Mouse (Mus musculus): ENCODE measurements around the gene Ssh3.

Gene Ssh3

DNA sequence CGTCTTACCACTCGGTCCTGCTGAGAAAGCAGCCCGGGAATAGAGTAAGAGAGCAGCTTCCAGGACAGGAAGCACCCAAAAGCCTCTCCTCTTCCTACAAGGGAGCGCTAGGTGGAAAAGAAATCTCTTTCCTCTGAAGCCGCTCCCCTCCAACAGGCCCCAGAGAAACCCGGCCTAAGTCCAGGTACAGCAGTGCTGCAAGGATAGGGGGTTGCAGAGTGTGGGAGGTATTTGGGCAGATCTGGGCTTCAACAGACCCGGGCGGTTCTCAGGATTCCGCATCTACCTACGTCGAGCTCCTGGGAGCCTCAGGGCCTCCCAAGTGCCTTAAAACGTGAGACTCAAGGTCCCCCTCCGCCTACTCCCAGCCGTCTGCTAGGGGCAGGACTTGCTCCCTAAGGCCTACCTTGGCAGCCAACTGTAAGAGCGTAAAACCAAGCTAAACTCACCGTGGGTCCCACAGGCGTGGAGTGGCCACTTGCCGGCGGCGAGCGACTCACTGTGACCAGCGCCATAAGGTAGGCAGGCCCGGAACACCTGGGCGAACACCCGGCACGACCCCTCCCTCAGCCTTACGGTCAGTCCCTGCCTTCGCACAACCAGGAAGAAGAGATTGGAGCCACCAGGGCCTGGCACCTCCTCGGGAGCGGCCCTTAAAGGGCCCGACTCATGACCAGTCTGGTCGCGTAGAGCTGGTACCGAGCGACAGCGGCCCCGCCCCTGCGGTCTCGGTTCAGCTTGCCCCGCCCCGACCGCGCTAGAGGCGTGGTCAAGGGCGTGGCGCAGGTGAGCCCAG is at the start of gene Ssh3:
Gene Ssh3 (minus strand): TSS at position 615 of the 796 bp plus-strand sequence.
- no peak for DNase-seq (ENCODE audit: extremely low spot score, low read depth, low spot score)

DNA sequence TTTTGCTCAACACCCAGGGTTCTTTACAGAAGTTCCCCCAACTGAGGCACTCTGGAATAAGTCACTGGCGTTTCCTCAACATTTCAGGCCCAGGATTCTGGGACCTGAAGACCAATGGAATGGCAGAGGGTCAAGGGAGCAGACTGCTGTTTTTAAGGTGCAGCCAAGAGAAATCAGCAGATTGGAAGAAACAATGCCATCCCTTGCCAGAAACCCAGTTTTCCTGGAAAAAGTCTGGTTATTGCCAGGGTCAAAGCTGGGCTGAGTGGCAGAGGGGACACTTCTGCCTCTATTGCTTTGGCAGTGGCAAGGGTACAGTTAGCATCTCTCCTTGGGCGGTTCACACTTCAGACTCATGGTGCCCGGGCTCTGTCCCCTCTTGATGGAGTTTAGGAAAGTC is 48.2 kb upstream of the Ssh3 start:
- DNase-seq (ENCODE audit: extremely low spot score, low read depth, low spot score), result no peak

DNA sequence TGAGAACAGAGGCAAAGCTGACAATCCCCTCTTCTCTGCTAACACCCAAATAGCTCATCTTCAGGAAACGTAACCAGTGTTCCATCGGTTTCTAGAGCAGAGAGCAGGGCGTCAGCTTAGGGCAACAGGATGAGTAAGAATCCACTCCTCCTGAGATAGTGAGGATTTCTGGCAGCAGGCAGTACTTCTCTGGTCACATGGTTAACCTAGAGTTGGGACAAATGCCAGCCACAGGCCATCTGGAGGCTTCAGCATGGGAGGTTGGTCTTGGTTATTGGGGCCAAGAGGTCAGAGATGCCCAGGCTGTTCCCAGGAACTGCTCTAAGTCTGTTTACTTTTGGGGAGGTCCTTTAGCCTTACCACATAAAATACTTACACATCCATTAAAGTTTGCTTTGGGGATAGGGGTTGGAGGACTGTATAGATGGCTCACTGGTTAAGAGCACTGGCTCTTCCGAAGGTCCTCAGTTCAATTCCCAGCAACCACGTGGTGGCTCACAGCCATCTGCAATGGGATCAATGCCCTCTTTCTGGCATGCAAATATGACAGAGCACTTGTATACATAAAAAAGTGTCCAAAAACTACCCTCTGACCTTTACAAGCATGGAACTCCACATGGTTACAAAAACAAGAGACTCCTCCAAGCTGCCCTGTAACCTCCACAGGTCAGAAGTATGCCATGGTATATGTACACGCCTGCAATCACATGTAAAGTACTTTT is 46.4 kb upstream of the Ssh3 start:
- DNase-seq (ENCODE audit: extremely low spot score, low read depth, low spot score), result no peak

DNA sequence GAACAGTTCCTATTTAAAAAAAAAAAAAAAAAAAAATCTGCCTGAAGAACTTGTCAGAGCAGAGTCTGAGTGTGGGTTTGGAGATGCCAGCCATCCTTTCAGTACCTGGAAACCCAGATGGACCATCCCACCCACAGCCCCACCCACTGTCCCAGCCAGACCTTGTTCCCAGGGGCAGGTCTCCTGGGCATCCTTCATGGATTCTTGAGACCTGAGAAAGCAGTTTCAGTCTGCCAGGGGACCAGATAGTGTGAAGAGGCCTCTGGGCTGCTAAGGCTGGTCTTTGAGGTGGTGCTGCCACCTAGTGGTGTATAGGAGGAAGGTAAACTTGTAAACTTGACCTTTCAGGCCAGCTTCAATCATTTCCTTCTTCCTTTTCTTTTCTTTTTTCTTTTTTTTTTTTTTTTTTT is 40.8 kb upstream of the Ssh3 start:
- DNase-seq (ENCODE audit: extremely low spot score, low read depth, low spot score), result no peak

DNA sequence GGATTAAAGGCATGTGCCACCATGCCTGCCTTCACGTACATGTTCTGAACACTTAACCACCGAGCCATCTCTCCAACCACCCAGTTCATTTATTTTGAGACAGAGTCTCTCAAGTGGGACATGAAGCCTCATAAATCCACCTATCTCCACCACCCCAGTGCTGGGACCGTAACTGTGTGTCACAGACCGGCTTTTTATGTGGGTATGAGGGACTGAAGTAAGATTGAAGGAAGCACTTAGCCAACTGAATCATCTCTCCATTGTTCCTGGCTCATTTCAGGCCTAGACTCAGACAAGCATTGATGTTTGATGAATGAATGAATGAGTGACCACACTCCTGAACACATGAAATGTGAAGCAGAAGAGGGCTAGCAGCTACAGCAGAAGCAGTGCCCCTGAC is 40.3 kb upstream of the Ssh3 start:
- no peak for DNase-seq (ENCODE audit: extremely low spot score, low read depth, low spot score)

DNA sequence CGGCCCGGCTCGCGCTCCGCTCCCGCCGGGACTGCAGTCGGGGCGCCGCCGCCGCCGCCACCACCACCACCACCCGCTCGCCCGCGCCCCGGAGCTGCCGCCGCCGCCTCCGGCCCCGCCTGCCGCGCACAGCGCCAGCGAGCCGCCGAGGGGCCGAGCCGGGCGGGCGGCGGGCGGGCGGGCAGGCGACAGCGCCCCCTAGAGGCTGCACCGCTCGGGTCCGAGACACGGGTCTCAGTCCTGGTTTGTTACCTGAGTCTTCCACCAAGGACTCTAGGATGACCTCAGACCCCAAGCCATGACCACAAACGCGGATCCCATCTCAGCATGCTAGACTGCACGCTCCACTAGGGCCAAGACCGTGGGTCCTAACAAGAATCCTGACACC is 37.2 kb upstream of the Ssh3 start, which contains the start of gene Grk2:
Gene Grk2 (minus strand): TSS at position 33 of the 388 bp plus-strand sequence.
- no peak for DNase-seq (ENCODE audit: extremely low spot score, low read depth, low spot score)

DNA sequence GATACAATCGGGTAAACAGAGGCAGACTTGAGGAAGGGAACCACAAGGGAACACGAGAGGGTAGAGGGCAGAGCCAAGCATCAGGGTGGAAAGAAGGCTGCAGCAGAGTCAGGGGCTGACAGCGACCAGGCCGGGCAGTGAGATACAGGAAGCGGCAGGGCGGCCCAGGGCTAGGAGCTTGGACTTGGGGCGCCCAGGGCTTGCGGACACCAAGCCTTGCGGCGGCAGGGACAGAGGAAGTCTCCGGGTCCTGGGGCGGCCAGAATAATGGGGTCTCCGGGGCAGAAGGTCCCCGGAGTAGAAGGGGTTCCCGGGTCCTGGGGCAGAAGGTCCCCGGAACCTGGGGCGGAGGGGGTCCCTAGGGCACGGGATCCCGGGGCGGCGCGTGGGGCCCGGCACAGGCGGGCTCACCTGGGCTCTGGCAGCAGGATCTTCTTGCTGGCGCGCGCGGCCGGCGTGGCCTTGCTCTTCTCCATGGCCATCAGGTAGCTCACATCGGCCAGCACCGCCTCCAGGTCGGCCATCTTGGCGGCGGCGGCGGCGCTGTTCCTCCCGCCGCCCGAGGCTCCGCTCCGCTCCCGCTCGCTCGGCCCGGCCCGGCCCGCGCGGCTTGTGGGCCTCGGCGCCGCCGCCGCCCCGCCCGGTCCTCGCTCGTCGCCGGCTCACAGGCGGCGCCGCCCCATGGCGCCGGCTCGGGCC is 36.7 kb upstream of the Ssh3 start:
- DNase-seq (ENCODE audit: extremely low spot score, low read depth, low spot score), result no peak

DNA sequence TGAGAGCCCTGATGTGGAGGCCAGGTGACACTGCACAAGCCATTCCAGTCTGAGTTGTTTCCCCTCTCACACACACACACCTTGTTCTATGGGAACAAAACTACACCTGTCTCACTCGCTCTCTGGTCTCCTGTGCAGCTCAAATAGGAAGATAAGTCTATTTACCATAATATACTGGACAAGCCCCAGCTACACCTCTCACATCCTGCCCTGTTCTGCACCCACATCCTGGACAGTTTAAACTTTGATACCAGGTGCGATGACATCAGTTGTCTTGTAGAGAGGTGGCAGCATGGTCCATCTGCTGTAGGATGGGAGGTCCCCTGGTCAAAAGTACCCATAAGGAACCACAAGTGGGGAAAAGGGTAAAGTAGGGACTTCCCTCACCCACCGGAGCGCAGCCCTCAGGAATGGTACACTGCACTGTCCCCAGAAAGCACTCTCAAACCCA is 35.9 kb upstream of the Ssh3 start:
- no peak for DNase-seq (ENCODE audit: extremely low spot score, low read depth, low spot score)

DNA sequence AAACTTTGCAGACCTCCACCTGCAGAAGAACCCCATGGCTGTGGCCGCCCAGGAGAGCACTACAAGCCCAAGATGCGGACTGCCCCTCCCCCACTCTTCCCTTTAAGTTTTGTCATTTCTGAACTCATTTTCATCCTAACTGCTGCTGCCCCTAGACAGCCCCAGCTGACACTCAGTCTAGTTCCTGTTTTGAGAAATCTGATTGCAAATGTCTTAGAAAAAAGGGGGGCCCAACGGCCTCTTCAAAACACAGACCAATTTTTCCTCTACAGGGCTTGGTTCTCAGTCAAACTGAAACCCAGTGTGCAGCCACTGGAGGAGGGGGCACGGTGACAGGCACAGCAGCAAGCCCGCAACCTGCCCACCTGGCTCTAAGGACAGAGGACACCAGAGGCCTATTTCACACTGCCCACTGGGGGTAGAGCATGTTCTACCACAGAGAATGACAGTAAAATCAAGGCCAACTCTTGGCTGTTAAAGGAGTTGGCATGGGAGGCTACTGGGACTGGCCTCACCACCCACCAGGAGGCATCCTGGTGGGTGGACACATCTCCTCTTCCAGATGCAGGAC is 35.4 kb upstream of the Ssh3 start:
- DNase-seq (ENCODE audit: extremely low spot score, low read depth, low spot score), result no peak

DNA sequence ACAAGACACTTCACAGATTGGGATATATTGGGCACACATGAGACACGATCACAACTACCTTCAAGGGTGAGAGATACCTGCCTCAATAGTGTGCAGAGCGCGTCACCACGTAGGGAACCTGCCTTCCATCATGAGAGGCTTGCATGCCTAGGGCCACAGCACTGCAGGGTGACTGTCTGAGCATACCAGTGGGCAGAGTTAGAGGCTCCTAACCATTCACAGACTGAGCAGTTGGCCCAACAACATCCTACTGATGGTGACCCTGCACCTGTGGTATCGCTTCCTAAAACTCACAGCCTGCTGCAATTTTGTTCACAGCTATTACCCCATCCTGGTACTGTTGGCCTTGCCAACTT is 34.6 kb upstream of the Ssh3 start:
- DNase-seq (ENCODE audit: extremely low spot score, low read depth, low spot score), result no peak

DNA sequence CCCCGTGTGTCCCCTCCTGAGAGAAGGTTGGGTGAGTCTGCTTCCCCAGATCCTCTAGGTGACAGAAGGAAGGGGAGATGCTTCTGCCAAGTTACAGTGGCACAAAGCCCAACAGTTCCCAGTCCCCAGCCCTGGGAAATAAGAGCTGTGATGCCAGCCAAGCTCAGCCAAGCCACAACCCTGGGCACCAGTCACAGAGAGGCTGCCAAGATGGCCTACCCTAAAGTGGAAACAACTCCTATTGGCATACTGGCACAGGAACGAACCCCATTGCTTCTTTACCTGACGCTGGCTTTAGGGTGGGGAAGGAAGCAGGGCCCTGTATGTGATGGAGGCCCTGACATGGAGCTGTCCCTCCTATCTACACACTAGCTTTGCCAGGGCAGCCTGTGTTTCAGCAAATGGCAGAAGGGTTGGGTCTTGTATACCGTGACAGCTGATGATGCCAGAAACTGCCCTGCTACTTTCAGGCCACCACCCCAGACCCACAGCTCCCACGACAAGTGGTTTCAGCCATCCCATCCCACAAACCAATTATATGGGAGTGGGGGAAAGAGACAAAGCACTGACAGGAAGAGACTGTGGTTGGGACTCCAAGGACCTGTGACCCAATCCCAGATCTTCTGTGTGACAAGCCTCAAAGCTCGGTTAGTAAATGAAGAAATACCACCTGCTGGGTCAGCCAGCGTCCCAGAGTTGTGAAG is 34.1 kb upstream of the Ssh3 start:
- no peak for DNase-seq (ENCODE audit: extremely low spot score, low read depth, low spot score)

DNA sequence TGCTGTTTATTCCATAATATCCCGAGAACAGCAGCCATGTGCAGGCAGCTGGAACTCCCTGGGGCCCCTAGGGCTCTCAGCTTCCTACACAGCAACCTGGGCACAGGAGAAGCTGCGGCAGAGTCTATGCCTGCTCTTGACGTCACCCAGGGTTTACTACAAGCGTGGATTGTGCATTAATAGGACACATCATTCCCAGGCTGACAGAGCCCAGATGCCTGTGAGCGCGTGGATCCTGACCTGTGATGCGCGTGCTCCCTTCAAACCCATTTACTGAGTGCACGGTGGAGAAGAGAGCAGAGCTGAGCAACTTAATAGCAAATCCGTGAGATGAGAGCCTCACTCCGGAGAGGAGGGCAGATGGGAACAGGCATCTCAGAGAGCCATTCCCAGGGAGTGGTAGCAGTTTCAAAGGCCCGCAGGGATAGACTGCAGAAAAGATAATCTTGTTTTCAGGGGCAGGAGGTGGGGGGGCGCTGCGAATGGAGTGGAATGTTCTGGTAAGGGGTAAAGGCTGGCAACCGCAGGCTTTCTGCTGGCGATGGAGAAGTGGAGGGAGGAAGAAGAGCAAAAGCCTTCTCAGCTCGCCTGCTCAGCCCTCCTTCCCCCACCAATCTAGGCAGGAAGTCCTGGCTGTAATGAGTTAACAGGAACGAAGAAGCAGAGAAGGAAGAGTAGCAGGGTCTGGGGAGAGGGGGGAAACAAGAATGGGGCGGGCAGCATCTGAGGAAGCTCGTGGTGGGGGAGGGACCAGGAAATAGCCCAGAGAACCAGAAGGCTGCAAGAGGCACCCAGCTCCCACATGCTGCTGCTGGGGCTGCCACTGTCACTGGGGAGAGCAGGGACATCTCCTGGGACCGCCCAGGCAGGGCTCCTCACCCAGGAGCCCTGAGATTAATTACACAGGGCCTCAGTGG is 33.0 kb upstream of the Ssh3 start:
- no peak for DNase-seq (ENCODE audit: extremely low spot score, low read depth, low spot score)

DNA sequence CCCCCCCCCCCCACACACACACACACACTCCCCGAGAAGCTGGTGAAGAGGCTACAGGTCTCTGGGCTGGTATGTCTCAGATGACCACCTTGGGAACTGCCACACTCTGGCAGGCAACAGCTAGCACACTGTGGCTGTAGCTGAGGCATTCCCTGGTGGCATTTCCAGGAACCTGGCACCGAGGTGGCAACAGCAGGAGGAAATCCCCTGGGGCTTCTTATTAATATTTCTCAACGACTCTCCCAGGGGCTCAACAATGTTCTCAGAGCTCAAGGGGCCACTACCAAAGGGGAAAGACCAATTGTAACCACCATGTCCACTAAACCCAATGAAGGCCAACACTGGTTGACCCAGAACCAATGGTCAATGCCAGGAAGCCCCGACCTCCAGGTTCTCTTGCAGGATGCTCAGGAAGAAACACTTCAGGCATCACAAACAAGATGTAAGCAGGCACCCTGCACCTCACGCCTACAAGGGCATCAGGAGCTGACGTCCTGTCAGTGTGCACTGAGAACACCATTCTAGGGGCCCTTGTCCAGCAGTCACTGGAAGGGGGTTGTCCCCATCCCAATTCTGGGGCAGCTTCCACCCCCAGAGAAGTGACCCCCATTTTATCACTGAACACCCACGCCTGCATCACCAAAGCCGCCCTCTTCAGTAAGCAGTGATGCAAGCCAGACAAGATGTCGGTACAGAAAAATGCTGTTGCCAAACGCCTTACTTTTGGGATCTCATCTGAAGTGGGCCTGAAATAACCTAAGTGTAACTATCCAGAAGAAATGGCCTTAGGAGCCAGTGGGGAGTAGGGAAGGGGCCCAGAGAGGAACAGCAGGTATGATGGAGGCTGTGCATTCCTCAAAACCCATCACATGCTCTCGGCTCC is 32.1 kb upstream of the Ssh3 start:
- DNase-seq (ENCODE audit: extremely low spot score, low read depth, low spot score), result no peak

DNA sequence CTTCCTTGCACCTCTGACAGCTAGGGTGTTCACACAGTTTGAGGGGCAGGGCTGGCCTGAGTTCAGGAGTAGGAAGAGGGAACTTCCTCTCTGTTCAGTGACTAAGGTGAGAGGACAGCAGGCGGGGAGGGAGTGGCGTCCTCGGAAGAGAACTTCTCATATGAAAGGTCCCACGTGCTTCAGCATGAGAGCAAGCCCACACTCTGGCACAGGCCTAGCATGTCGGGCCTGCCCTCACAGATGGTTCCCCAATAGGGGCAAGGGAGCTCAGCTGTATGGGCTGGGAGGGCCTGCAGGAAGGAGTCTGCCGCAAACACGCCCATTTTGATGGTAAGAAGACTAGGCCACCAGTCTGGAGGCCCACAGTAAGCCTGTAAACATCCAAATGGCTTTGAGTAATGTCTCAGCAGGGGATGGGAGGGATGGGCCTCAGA is 31.3 kb upstream of the Ssh3 start:
- no peak for DNase-seq (ENCODE audit: extremely low spot score, low read depth, low spot score)

DNA sequence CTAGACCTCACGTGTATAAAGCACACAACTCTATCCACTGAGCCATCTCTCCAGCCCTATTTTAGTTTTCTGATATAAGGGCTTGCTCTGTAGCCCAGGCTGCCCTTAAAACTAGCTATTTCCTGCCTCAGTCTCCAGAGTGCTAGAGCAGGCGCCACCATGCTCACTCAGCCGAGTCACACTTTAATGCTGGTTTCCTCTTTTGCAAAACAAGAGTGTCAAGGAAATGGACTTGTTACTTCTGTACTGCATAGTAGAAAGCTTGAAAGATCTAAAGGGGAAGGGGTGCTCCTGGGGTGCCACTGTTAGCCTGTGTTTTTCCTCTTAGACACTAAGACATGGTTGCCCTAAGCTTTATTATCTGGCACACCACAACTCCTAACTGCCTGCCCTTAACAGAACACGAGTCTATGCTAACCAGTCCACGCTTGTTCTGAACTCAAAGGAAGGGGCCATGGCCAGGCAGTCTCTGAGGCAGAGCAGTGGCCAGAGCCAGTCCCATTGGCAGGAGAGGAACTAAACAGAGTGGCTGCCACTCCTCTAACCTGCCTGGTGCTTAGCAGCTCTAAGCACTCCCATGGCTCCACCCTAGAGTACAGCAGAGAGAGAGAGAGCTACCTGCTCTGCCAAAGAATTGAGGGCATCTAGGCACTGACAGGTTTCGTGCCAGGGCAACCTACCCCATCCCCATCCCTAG is 30.7 kb upstream of the Ssh3 start:
- DNase-seq (ENCODE audit: extremely low spot score, low read depth, low spot score), result no peak

DNA sequence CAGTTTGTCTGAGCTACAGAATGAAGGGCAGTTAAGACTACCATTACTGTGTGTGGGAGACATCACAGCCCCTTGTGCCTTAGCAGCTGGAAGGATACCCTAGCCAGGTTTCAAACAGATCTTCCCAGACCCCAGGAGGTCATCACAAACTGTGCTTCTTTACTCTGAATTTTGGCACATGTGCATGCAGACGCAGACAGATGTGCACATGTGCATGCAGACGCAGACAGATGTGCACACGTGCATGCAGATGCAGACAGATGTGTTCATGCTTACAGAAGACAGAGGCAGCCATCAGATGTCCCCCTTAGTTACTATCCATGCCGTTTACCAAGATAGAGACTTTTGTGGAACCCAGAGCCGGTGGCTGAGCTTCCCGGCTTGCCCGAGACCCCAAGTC is 30.1 kb upstream of the Ssh3 start:
- no peak for DNase-seq (ENCODE audit: extremely low spot score, low read depth, low spot score)

DNA sequence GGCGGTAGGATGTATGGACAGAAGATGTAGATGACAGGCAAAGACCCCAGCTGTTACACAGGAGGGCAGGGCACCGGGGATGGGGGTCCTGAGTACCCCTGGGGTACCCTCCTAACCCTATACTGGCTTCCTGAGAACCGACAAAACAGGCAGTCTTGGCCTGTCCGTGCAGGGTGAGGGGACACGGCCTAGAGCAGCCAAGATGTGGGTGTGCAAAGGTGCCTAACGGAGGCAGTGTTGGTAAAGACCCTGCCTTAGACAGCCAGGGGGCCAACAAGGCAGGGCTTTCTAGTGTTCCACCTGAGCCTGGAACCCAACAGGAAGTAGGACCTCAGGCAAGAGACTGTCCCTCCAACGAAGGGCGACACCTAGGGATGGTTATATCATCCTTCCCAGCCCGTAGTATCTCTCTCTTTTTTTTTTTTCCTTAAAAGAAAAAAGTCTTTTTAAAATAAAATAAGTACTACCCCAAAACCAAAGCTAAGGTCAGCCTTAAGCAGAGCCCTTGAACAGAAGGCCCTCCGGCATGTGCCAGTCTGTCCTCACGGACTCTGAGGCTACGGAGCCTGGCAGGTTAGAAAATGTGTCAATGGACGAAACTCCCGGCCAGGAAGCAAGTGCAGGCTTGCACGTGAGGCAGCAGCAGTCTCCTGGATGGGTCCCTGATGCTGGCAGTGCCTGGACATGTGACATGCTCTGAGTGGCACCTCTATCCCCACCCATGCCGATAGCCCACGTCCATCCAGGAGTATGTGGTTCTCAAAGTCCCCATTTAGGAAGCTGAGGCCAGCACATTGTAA is 29.5 kb upstream of the Ssh3 start:
- no peak for DNase-seq (ENCODE audit: extremely low spot score, low read depth, low spot score)

All from hindlimb bud, embryonic 11.5 days (tissue).